Mouse (Mus musculus): Measurements from ENCODE around the gene Cdcp1. TPM values are rescaled to one million over a fixed set of nuclear protein-coding genes. Genes with fewer than 3 reads are reported as not detected.

The Cdcp1 gene
- polyA plus RNA-seq, 1 experiment from 2014 or later = 10.2 TPM

- H3K4me2 ChIP-seq (replicated peaks; ENCODE audit: low read depth, low read length) = no peak overlapping the region
- H3K9me3 ChIP-seq (ENCODE audit: control insufficient read depth, low read length) = no peaks in the 10 kb centered on the region
- H3K27me3 ChIP-seq (ENCODE audit: control insufficient read depth, insufficient read depth, low read length) = no peaks in the 10 kb centered on the region
- ATAC-seq (ENCODE audit: low FRiP score, low TSS enrichment) = no peak
- no peaks in the 10 kb centered on the region for H3K4me1 ChIP-seq (ENCODE audit: control insufficient read depth, insufficient read depth, low read length)
- H3K27ac ChIP-seq (ENCODE audit: low read depth, low read length) = no peak overlapping the region
- WGBS = 68% methylated on average over 2 of the region's 2 CpGs
- H3K4me3 ChIP-seq (ENCODE audit: low read length) = no peak overlapping the region
- H3K9ac ChIP-seq (ENCODE audit: low read depth, low read length) = no peak overlapping the region
- H3K36me3 ChIP-seq (ENCODE audit: control insufficient read depth, insufficient read depth, low read length) = no peaks in the 10 kb centered on the region
Measured at GRCm38 (mm10) chr9:123188271-123188670, 27.6 kb downstream of the Cdcp1 start.

GRCm38 (mm10) chr9:123187589-123187988 lies 28.2 kb downstream of the Cdcp1 start:
- 92% methylated on average over 5 of the region's 5 CpGs for WGBS
- no peaks in the 10 kb centered on the region for H3K4me1 ChIP-seq (ENCODE audit: control insufficient read depth, insufficient read depth, low read length)
- ATAC-seq (ENCODE audit: low FRiP score, low TSS enrichment) = no peak
- no peak overlapping the region for H3K4me2 ChIP-seq (replicated peaks; ENCODE audit: low read depth, low read length)
- no peak overlapping the region for H3K27ac ChIP-seq (ENCODE audit: low read depth, low read length)
- no peaks in the 10 kb centered on the region for H3K9me3 ChIP-seq (ENCODE audit: control insufficient read depth, low read length)
- H3K9ac ChIP-seq (ENCODE audit: low read depth, low read length) = no peak overlapping the region
- no peak overlapping the region for H3K4me3 ChIP-seq (ENCODE audit: low read length)
- H3K27me3 ChIP-seq (ENCODE audit: control insufficient read depth, insufficient read depth, low read length) = no peaks in the 10 kb centered on the region
- H3K36me3 ChIP-seq (ENCODE audit: control insufficient read depth, insufficient read depth, low read length) = no peaks in the 10 kb centered on the region

GRCm38 (mm10) chr9:123186151-123186550 lies 29.7 kb downstream of the Cdcp1 start:
- WGBS = 87% methylated on average over 5 of the region's 5 CpGs
- Histone ChIP-seq H3K36me3 (ENCODE audit: control insufficient read depth, insufficient read depth, low read length) (no peaks in the 10 kb centered on the region), H3K27ac (ENCODE audit: low read depth, low read length) (no peak overlapping the region), H3K4me2 (replicated peaks; ENCODE audit: low read depth, low read length) (no peak overlapping the region), H3K4me1 (ENCODE audit: control insufficient read depth, insufficient read depth, low read length) (no peaks in the 10 kb centered on the region), H3K27me3 (ENCODE audit: control insufficient read depth, insufficient read depth, low read length) (no peaks in the 10 kb centered on the region), H3K9me3 (ENCODE audit: control insufficient read depth, low read length) (no peaks in the 10 kb centered on the region), H3K4me3 (ENCODE audit: low read length) (no peak overlapping the region), H3K9ac (ENCODE audit: low read depth, low read length) (no peak overlapping the region)
- no peak for ATAC-seq (ENCODE audit: low FRiP score, low TSS enrichment)

DNA sequence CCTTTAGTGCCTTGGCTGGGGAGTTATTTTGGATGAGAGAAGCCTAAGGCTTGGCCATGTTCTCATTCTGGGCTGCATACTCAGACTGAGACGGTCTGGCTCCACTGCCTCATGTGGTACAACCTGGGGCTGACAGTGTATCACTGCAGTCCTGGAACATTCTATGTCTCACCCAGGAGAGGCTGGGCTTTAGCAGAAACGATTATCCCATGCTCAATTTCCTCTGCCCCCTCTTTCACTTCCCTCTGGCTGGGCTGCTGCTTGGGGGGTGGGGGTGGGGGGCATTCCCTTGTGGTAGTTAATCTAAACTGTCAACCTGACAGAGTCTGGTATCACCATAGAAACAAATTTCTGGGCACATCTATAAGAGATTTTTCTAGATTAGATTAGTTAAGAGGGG lies 30.3 kb downstream of the Cdcp1 start:
- no peaks in the 10 kb centered on the region for H3K9me3 ChIP-seq (ENCODE audit: control insufficient read depth, low read length)
- no peaks in the 10 kb centered on the region for H3K4me1 ChIP-seq (ENCODE audit: control insufficient read depth, insufficient read depth, low read length)
- no peaks in the 10 kb centered on the region for H3K36me3 ChIP-seq (ENCODE audit: control insufficient read depth, insufficient read depth, low read length)
- H3K27ac ChIP-seq (ENCODE audit: low read depth, low read length) = no peak overlapping the region
- WGBS = 62% methylated on average over 2 of the region's 2 CpGs
- no peak overlapping the region for H3K4me2 ChIP-seq (replicated peaks; ENCODE audit: low read depth, low read length)
- no peak overlapping the region for H3K4me3 ChIP-seq (ENCODE audit: low read length)
- no peak for ATAC-seq (ENCODE audit: low FRiP score, low TSS enrichment)
- no peaks in the 10 kb centered on the region for H3K27me3 ChIP-seq (ENCODE audit: control insufficient read depth, insufficient read depth, low read length)
- H3K9ac ChIP-seq (ENCODE audit: low read depth, low read length) = no peak overlapping the region

- Histone ChIP-seq H3K27me3 (ENCODE audit: control insufficient read depth, insufficient read depth, low read length) (no peaks in the 10 kb centered on the region), H3K9me3 (ENCODE audit: control insufficient read depth, low read length) (no peaks in the 10 kb centered on the region), H3K9ac (ENCODE audit: low read depth, low read length) (no peak overlapping the region), H3K4me2 (replicated peaks; ENCODE audit: low read depth, low read length) (no peak overlapping the region), H3K27ac (ENCODE audit: low read depth, low read length) (no peak overlapping the region), H3K36me3 (ENCODE audit: control insufficient read depth, insufficient read depth, low read length) (no peaks in the 10 kb centered on the region), H3K4me1 (ENCODE audit: control insufficient read depth, insufficient read depth, low read length) (no peaks in the 10 kb centered on the region), H3K4me3 (ENCODE audit: low read length) (no peak overlapping the region)
- WGBS = 76% methylated on average over 8 of the region's 8 CpGs
- ATAC-seq (ENCODE audit: low FRiP score, low TSS enrichment) = no peak
Measured at GRCm38 (mm10) chr9:123183226-123183625, 32.6 kb downstream of the Cdcp1 start.

- no peak for ATAC-seq (ENCODE audit: low FRiP score, low TSS enrichment)
- Histone ChIP-seq H3K4me1 (ENCODE audit: control insufficient read depth, insufficient read depth, low read length) (no peaks in the 10 kb centered on the region), H3K27ac (ENCODE audit: low read depth, low read length) (no peak overlapping the region), H3K4me3 (ENCODE audit: low read length) (no peak overlapping the region), H3K4me2 (replicated peaks; ENCODE audit: low read depth, low read length) (no peak overlapping the region), H3K9ac (ENCODE audit: low read depth, low read length) (no peak overlapping the region), H3K27me3 (ENCODE audit: control insufficient read depth, insufficient read depth, low read length) (no peaks in the 10 kb centered on the region), H3K36me3 (ENCODE audit: control insufficient read depth, insufficient read depth, low read length) (no peaks in the 10 kb centered on the region), H3K9me3 (ENCODE audit: control insufficient read depth, low read length) (no peaks in the 10 kb centered on the region)
- 94% methylated on average over 6 of the region's 6 CpGs for WGBS
Measured at GRCm38 (mm10) chr9:123180003-123180402, 35.8 kb downstream of the Cdcp1 start.

GRCm38 (mm10) chr9:123177380-123178048 lies 38.3 kb downstream of the Cdcp1 start:
- Histone ChIP-seq H3K9ac (ENCODE audit: low read depth, low read length) (no peak overlapping the region), H3K27ac (ENCODE audit: low read depth, low read length) (no peak overlapping the region), H3K27me3 (ENCODE audit: control insufficient read depth, insufficient read depth, low read length) (no peaks in the 10 kb centered on the region), H3K4me3 (ENCODE audit: low read length) (no peak overlapping the region), H3K4me2 (replicated peaks; ENCODE audit: low read depth, low read length) (no peak overlapping the region), H3K36me3 (ENCODE audit: control insufficient read depth, insufficient read depth, low read length) (no peaks in the 10 kb centered on the region), H3K4me1 (ENCODE audit: control insufficient read depth, insufficient read depth, low read length) (no peaks in the 10 kb centered on the region), H3K9me3 (ENCODE audit: control insufficient read depth, low read length) (no peaks in the 10 kb centered on the region)
- WGBS = 89% methylated on average over 9 of the region's 9 CpGs
- ATAC-seq (ENCODE audit: low FRiP score, low TSS enrichment) = no peak

DNA sequence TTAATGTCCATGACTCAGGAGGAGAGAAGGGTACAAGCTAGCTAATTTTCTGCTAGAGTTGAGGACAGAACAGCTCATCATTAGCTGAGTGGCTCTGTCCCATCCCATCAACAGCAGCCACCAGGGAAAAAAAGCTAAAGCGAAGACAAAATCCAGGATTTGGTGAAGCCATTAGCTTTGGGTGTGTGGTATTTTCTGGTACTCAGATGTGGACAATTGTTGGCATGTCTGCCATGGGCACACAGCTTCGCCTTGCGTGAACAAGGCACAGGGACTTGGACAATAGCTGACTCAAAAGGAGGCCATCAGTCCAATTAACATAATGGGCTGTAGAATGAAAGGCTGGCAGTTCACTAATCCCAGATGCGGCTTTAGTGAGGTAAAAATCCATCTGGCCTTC lies 41.5 kb downstream of the Cdcp1 start:
- 89% methylated on average over 4 of the region's 4 CpGs for WGBS
- no peak overlapping the region for H3K4me3 ChIP-seq (ENCODE audit: low read length)
- no peaks in the 10 kb centered on the region for H3K36me3 ChIP-seq (ENCODE audit: control insufficient read depth, insufficient read depth, low read length)
- H3K4me2 ChIP-seq (replicated peaks; ENCODE audit: low read depth, low read length) = no peak overlapping the region
- no peak overlapping the region for H3K9ac ChIP-seq (ENCODE audit: low read depth, low read length)
- no peak for ATAC-seq (ENCODE audit: low FRiP score, low TSS enrichment)
- H3K4me1 ChIP-seq (ENCODE audit: control insufficient read depth, insufficient read depth, low read length) = no peaks in the 10 kb centered on the region
- H3K27ac ChIP-seq (ENCODE audit: low read depth, low read length) = no peak overlapping the region
- H3K27me3 ChIP-seq (ENCODE audit: control insufficient read depth, insufficient read depth, low read length) = no peaks in the 10 kb centered on the region
- no peaks in the 10 kb centered on the region for H3K9me3 ChIP-seq (ENCODE audit: control insufficient read depth, low read length)

- Histone ChIP-seq H3K4me2 (replicated peaks; ENCODE audit: low read depth, low read length) (no peak overlapping the region), H3K4me1 (ENCODE audit: control insufficient read depth, insufficient read depth, low read length) (no peaks in the 10 kb centered on the region), H3K4me3 (ENCODE audit: low read length) (no peak overlapping the region), H3K27me3 (ENCODE audit: control insufficient read depth, insufficient read depth, low read length) (no peaks in the 10 kb centered on the region), H3K27ac (ENCODE audit: low read depth, low read length) (no peak overlapping the region), H3K36me3 (ENCODE audit: control insufficient read depth, insufficient read depth, low read length) (no peaks in the 10 kb centered on the region), H3K9ac (ENCODE audit: low read depth, low read length) (no peak overlapping the region), H3K9me3 (ENCODE audit: control insufficient read depth, low read length) (no peaks in the 10 kb centered on the region)
- 92% methylated on average over 6 of the region's 6 CpGs for WGBS
- no peak for ATAC-seq (ENCODE audit: low FRiP score, low TSS enrichment)
Measured at GRCm38 (mm10) chr9:123173760-123174159, 42.1 kb downstream of the Cdcp1 start.
